Mouse (Mus musculus) G1E (cell line): ENCODE results near the gene Cacng4. TPM values are rescaled to one million over a fixed set of nuclear protein-coding genes. Genes with fewer than 3 reads are reported as not detected.
A peak's percentile ranks its signal among the peaks of the same experiment; 100 is the strongest.

Experiments used
- ATAC-seq: 2 replicates; pipeline ENCODE4 v1.8.0; 2016; ENCODE audit warnings: mild to moderate bottlenecking; ENCODE audit not compliant: insufficient number of reproducible peaks, poor library complexity, low FRiP score, severe bottlenecking; ENCODE audit errors: extremely low read depth
- DNase-seq: peaks from one replicate; pipeline ENCODE4 v3.0.0; 2012; ENCODE audit warnings: low spot score
- H3K27me3 ChIP-seq: 2 replicates; pipeline ENCODE4 v1.6.1; 2012; ENCODE audit warnings: mild to moderate bottlenecking, low read length, inconsistent platforms; ENCODE audit not compliant: insufficient read depth
- H3K36me3 ChIP-seq: replicated peaks from 2 replicates; pipeline ENCODE3; 2012; ENCODE audit warnings: mild to moderate bottlenecking, inconsistent platforms
- H3K4me1 ChIP-seq: 2 replicates; pipeline ENCODE4 v1.6.1; 2012; ENCODE audit warnings: low read depth, low read length, inconsistent platforms, mixed read lengths; ENCODE audit not compliant: insufficient read depth
- H3K4me3 ChIP-seq: 2 replicates; pipeline ENCODE4 v1.5.1; 2012; ENCODE audit warnings: low read depth, mild to moderate bottlenecking, inconsistent platforms, low read length, moderate library complexity, mixed read lengths
- H3K9me3 ChIP-seq: replicated peaks from 2 replicates; pipeline ENCODE4 v1.6.1; 2012; ENCODE audit warnings: inconsistent platforms
- CTCF ChIP-seq: IDR thresholded peaks from 2 replicates; pipeline ENCODE4 v1.5.1; 2012; ENCODE audit warnings: low read depth, low read length, inconsistent platforms, mixed read lengths
- GATA1 ChIP-seq: IDR thresholded peaks from 2 replicates; pipeline ENCODE4 v1.6.1; 2012; ENCODE audit warnings: borderline replicate concordance, low read length, inconsistent platforms, mixed read lengths
- GATA2 ChIP-seq: IDR thresholded peaks from 2 replicates; pipeline ENCODE4 v1.6.1; 2012; ENCODE audit warnings: low read depth, low read length, inconsistent platforms, borderline replicate concordance
- POLR2AphosphoS5 ChIP-seq: IDR thresholded peaks from 2 replicates; pipeline ENCODE4 v1.6.1; 2012; ENCODE audit warnings: low read depth, low read length, inconsistent platforms; ENCODE audit not compliant: insufficient replicate concordance
- TAL1 ChIP-seq: conservative IDR thresholded peaks from 2 replicates; pipeline ENCODE4 v1.6.1; 2012; ENCODE audit warnings: low read depth, low read length, inconsistent platforms, mixed read lengths
- polyA plus RNA-seq: library from polyadenylated mRNA; stranded (reverse); fragments of >175 nt; gene quantifications from 2 replicates; pipeline ENCODE4 v1.2.3, GENCODE M21; 2012
- total RNA-seq, 2 experiments: library from RNA; stranded (forward) in 1 of 2; stranded (reverse) in 1 of 2; fragments of 200-1000 nt in 1 of 2; fragments of >200 nt in 1 of 2; fragmentation: Nextera tagmentation in 1 of 2; gene quantifications; 2 replicates each; pipeline ENCODE4 v1.2.3; 2014 to 2017

The Cacng4 gene
- total RNA-seq (2014; fragmentation: Nextera tagmentation) (not detected in 2 replicates), total RNA-seq (2017) (0.11 TPM in 1 of 2 replicates, not detected in the other), polyA plus RNA-seq (not detected in 2 replicates)

- ATAC-seq (no peak), DNase-seq (no peak)
- Histone ChIP-seq H3K4me1 (no peaks in the 10 kb centered on the region), H3K36me3 (no peaks in the 10 kb centered on the region), H3K9me3 (peaks cover 16% of the 10 kb centered on the region), H3K27me3 (no peaks in the 10 kb centered on the region), H3K4me3 (no peak within 1 kb of the TSS; the same call in 1 of the 2 replicates)
- TF ChIP-seq GATA1, result no peak
- TF ChIP-seq CTCF, result no peak
- no peak for TF ChIP-seq POLR2AphosphoS5
- no peak for TF ChIP-seq GATA2
- TF ChIP-seq TAL1, result no peak
These were observed at the start of gene Cacng4 for GRCm38 (mm10) chr11:107794547-107795269. Cacng4 (minus strand) TSS chr11:107794557.

- Histone ChIP-seq H3K36me3 (no peaks in the 10 kb centered on the region), H3K9me3 (no peaks in the 10 kb centered on the region), H3K4me3 (no peak overlapping the region), H3K27me3 (no peaks in the 10 kb centered on the region), H3K4me1 (no peaks in the 10 kb centered on the region)
- ATAC-seq, result no peak
- TF ChIP-seq POLR2AphosphoS5 (no peak), GATA1 (no peak), TAL1 (no peak), GATA2 (no peak), CTCF (no peak)
- no peak for DNase-seq
These were observed 39.1 kb upstream of the Cacng4 start for GRCm38 (mm10) chr11:107833351-107834040.

- TF ChIP-seq GATA1, result no peak
- TF ChIP-seq POLR2AphosphoS5, result no peak
- TF ChIP-seq TAL1, result no peak
- TF ChIP-seq CTCF, result no peak
- TF ChIP-seq GATA2, result no peak
- ATAC-seq (no peak), DNase-seq (no peak)
- Histone ChIP-seq H3K4me3 (no peak overlapping the region), H3K4me1 (no peaks in the 10 kb centered on the region), H3K9me3 (no peaks in the 10 kb centered on the region), H3K27me3 (no peaks in the 10 kb centered on the region), H3K36me3 (no peaks in the 10 kb centered on the region)
These were observed 22.8 kb upstream of the Cacng4 start for GRCm38 (mm10) chr11:107817196-107817595.

GRCm38 (mm10) chr11:107812941-107813648 lies 18.7 kb upstream of the Cacng4 start:
- no peaks in the 10 kb centered on the region for H3K4me1 ChIP-seq
- H3K36me3 ChIP-seq, result no peaks in the 10 kb centered on the region
- H3K4me3 ChIP-seq, result no peak overlapping the region
- ATAC-seq (no peak), DNase-seq (no peak)
- H3K27me3 ChIP-seq, result no peaks in the 10 kb centered on the region
- TF ChIP-seq GATA1 (no peak), CTCF (no peak), POLR2AphosphoS5 (no peak), GATA2 (no peak), TAL1 (no peak)
- no peaks in the 10 kb centered on the region for H3K9me3 ChIP-seq

GRCm38 (mm10) chr11:107812429-107812828 lies 18.1 kb upstream of the Cacng4 start:
- no peak for ATAC-seq
- no peak for DNase-seq

GRCm38 (mm10) chr11:107808508-107808907 lies 14.2 kb upstream of the Cacng4 start:
- ATAC-seq, result no peak
- Histone ChIP-seq H3K4me3 (no peak overlapping the region), H3K27me3 (no peaks in the 10 kb centered on the region), H3K4me1 (no peaks in the 10 kb centered on the region), H3K9me3 (no peaks in the 10 kb centered on the region), H3K36me3 (no peaks in the 10 kb centered on the region)
- TF ChIP-seq CTCF (peak; percentile 53), GATA2 (no peak)
- no peak for DNase-seq

More at GRCm38 (mm10) chr11:107812429-107812828, 18.1 kb upstream of the Cacng4 start:
- Histone ChIP-seq H3K4me3 (no peak overlapping the region), H3K4me1 (no peaks in the 10 kb centered on the region), H3K36me3 (no peaks in the 10 kb centered on the region), H3K27me3 (no peaks in the 10 kb centered on the region), H3K9me3 (no peaks in the 10 kb centered on the region)
- TF ChIP-seq POLR2AphosphoS5 (no peak), GATA2 (no peak), CTCF (no peak), TAL1 (no peak), GATA1 (no peak)
